Mouse (Mus musculus): ENCODE results near the gene Kdm5c.

GRCm38 (mm10) chrX:152222226-152222625, 10.6 kb upstream of the Kdm5c start:
- TF ChIP-seq CTCF (conservative IDR thresholded peaks at IDR 0.05; ENCODE audit: low read length) (no peak), NANOG (IDR thresholded peaks at IDR 0.05; ENCODE audit: borderline replicate concordance, low read length) (no peak), POU5F1 (IDR thresholded peaks at IDR 0.05; ENCODE audit: borderline replicate concordance, low read length) (no peak)

Measured in E14TG2a.4 (cell line).